Mouse (Mus musculus) G1E (cell line): ENCODE measurements around the gene B230217C12Rik.

Source experiments
- CTCF ChIP-seq: IDR thresholded peaks from 2 replicates; pipeline ENCODE4 v1.5.1; 2012; ENCODE audit warnings: low read depth, low read length, inconsistent platforms, mixed read lengths
- GATA1 ChIP-seq: IDR thresholded peaks from 2 replicates; pipeline ENCODE4 v1.6.1; 2012; ENCODE audit warnings: borderline replicate concordance, low read length, inconsistent platforms, mixed read lengths
- POLR2AphosphoS5 ChIP-seq: IDR thresholded peaks from 2 replicates; pipeline ENCODE4 v1.6.1; 2012; ENCODE audit warnings: low read depth, low read length, inconsistent platforms; ENCODE audit not compliant: insufficient replicate concordance
- TAL1 ChIP-seq: conservative IDR thresholded peaks from 2 replicates; pipeline ENCODE4 v1.6.1; 2012; ENCODE audit warnings: low read depth, low read length, inconsistent platforms, mixed read lengths

DNA sequence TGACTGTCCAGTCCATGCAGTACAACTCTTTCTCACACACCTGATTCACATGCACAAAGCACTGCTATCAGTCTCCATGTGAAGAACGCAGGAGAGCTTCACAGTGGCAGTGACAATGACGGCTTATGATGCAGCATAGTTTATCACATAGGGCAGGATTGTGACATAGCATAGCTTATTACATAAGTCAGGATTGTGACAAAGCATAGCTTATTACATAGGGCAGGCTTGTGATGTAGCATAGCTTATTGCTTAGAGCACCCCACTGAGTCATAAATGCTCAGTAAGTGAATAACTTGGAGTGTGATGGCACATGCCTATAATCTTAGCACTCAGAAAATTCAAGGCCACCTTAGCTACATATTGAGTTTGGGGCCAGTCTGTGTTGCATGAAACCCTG lies 14.9 kb downstream of the B230217C12Rik start:
- no peak for TF ChIP-seq CTCF
- TF ChIP-seq POLR2AphosphoS5: no peak
- no peak for TF ChIP-seq GATA1
- no peak for TF ChIP-seq TAL1
